8 mouse cellular contexts compared by ENCODE assay signal in genomic region chr7:105737648-105738047, GRCm38 (mm10). TPM values are rescaled to one million over a fixed set of nuclear protein-coding genes. Genes with fewer than 3 reads are reported as not detected.
DNase-seq lines count a peak whose midpoint lies in the region; ATAC-seq and TF ChIP-seq lines count a peak whose summit lies in the region.

No protein-coding gene starts in this region.

- H3K4me2 ChIP-seq in kidney, embryonic 16.5 days (replicated peaks; ENCODE audit: low read depth, low read length), result peak overlapping the region; percentile 79
- peak overlapping the region; percentile 86 for H3K4me2 ChIP-seq in embryonic facial prominence, embryonic 11.5 days (ENCODE audit: low read depth, low read length)
- peak overlapping the region; percentile 95 for H3K4me2 ChIP-seq in hindbrain, embryonic 16.5 days (ENCODE audit: low read length)
- peak overlapping the region; percentile 95 for H3K4me2 ChIP-seq in midbrain, postnatal 0 days (ENCODE audit: low read depth, low read length, poor library complexity, severe bottlenecking)

- H3K27ac ChIP-seq in kidney, embryonic 16.5 days (ENCODE audit: low read length), result peak overlapping the region; percentile 83
- no peak overlapping the region for H3K27ac ChIP-seq in embryonic facial prominence, embryonic 11.5 days (replicated peaks; ENCODE audit: low read depth, low read length)
- no peak overlapping the region for H3K27ac ChIP-seq in hindbrain, embryonic 16.5 days (ENCODE audit: low read depth, low read length)
- no peak overlapping the region for H3K27ac ChIP-seq in midbrain, postnatal 0 days (ENCODE audit: low read depth, low read length)

- TF ChIP-seq CTCF in midbrain, postnatal 0 days (IDR thresholded peaks at IDR 0.05), result no peak

- H3K4me1 ChIP-seq in kidney, embryonic 16.5 days (ENCODE audit: insufficient read depth, low read length), result peaks cover 36% of the 10 kb centered on the region
- H3K4me1 ChIP-seq in embryonic facial prominence, embryonic 11.5 days (ENCODE audit: control insufficient read depth, insufficient read depth, low read length), result no peaks in the 10 kb centered on the region
- peaks cover 17% of the 10 kb centered on the region for H3K4me1 ChIP-seq in hindbrain, embryonic 16.5 days (ENCODE audit: control insufficient read depth, insufficient read depth, low read depth, low read length)
- H3K4me1 ChIP-seq in midbrain, postnatal 0 days (ENCODE audit: insufficient read depth, low read length), result peaks cover 6% of the 10 kb centered on the region; the same call in 1 of the 2 replicates

- peak overlapping the region; percentile 85 for H3K9ac ChIP-seq in kidney, embryonic 16.5 days (replicated peaks; ENCODE audit: low read length)
- peak overlapping the region; percentile 80 for H3K9ac ChIP-seq in embryonic facial prominence, embryonic 11.5 days (replicated peaks; ENCODE audit: low read length)
- peak overlapping the region; percentile 90; the same call in 1 of the 2 replicates for H3K9ac ChIP-seq in hindbrain, embryonic 16.5 days (ENCODE audit: low read depth, low read length)
- H3K9ac ChIP-seq in midbrain, postnatal 0 days (replicated peaks; ENCODE audit: low read length, poor library complexity, severe bottlenecking), result no peak overlapping the region; the same call in 1 of the 2 replicates

- H3K4me3 ChIP-seq in kidney, embryonic 16.5 days (ENCODE audit: low read length), result peak overlapping the region; percentile 72
- H3K4me3 ChIP-seq in embryonic facial prominence, embryonic 11.5 days (ENCODE audit: low read depth, low read length), result peak overlapping the region; percentile 87
- H3K4me3 ChIP-seq in hindbrain, embryonic 16.5 days (ENCODE audit: low read length), result peak overlapping the region; percentile 76
- peak overlapping the region; percentile 84 for H3K4me3 ChIP-seq in midbrain, postnatal 0 days (ENCODE audit: low read depth, low read length)

- DNase-seq in kidney, postnatal 36 days, result no peak
- no peak for DNase-seq in embryonic facial prominence, embryonic 11.5 days (ENCODE audit: low spot score)
- no peak for DNase-seq in midbrain, postnatal 0 days (ENCODE audit: low spot score)
- no peak for DNase-seq in left cerebral cortex, adult 18-20 months (ENCODE audit: low spot score in 2 of 2)
- DNase-seq in spleen, postnatal 36 days (ENCODE audit: low spot score in 2 of 2), result no peak
- no peak for DNase-seq in Muller cell, postnatal 12 days (ENCODE audit: inconsistent ontology term)

- peaks cover 47% of the 10 kb centered on the region for H3K36me3 ChIP-seq in kidney, embryonic 16.5 days (ENCODE audit: insufficient read depth, low read length)
- peaks cover 7% of the 10 kb centered on the region for H3K36me3 ChIP-seq in embryonic facial prominence, embryonic 11.5 days (replicated peaks; ENCODE audit: control insufficient read depth, insufficient read depth, low read depth, low read length)
- H3K36me3 ChIP-seq in hindbrain, embryonic 16.5 days (ENCODE audit: control insufficient read depth, insufficient read depth, low read length), result peaks cover 33% of the 10 kb centered on the region
- H3K36me3 ChIP-seq in midbrain, postnatal 0 days (ENCODE audit: insufficient read depth, low read length), result peaks cover 30% of the 10 kb centered on the region

- no peaks in the 10 kb centered on the region for H3K9me3 ChIP-seq in kidney, embryonic 16.5 days (ENCODE audit: low read length)
- H3K9me3 ChIP-seq in embryonic facial prominence, embryonic 11.5 days (replicated peaks; ENCODE audit: control insufficient read depth, low read length), result no peaks in the 10 kb centered on the region
- H3K9me3 ChIP-seq in hindbrain, embryonic 16.5 days (ENCODE audit: control insufficient read depth, low read length), result no peaks in the 10 kb centered on the region
- no peaks in the 10 kb centered on the region for H3K9me3 ChIP-seq in midbrain, postnatal 0 days (ENCODE audit: low read length)

- H3K27me3 ChIP-seq in kidney, embryonic 16.5 days (ENCODE audit: insufficient read depth, low read length), result no peaks in the 10 kb centered on the region
- H3K27me3 ChIP-seq in embryonic facial prominence, embryonic 11.5 days (ENCODE audit: control insufficient read depth, insufficient read depth, low read length), result no peaks in the 10 kb centered on the region
- no peaks in the 10 kb centered on the region for H3K27me3 ChIP-seq in hindbrain, embryonic 16.5 days (replicated peaks; ENCODE audit: control insufficient read depth, insufficient read depth, low read length)
- H3K27me3 ChIP-seq in midbrain, postnatal 0 days (ENCODE audit: insufficient read depth, low read length), result no peaks in the 10 kb centered on the region

- 23% methylated on average over 3 of the region's 3 CpGs for WGBS in kidney, embryonic 16.5 days
- WGBS in embryonic facial prominence, embryonic 11.5 days, result 32% methylated on average over 3 of the region's 3 CpGs
- 31% methylated on average over 3 of the region's 3 CpGs for WGBS in hindbrain, embryonic 16.5 days
- WGBS in midbrain, postnatal 0 days, result 20% methylated on average over 3 of the region's 3 CpGs

- no peak for ATAC-seq in kidney, embryonic 16.5 days (ENCODE audit: low FRiP score, low TSS enrichment)
- no peak for ATAC-seq in embryonic facial prominence, embryonic 11.5 days (replicated peaks; ENCODE audit: insufficient number of reproducible peaks, low FRiP score, low TSS enrichment, low read depth)
- ATAC-seq in hindbrain, embryonic 16.5 days, result no peak
- ATAC-seq in midbrain, postnatal 0 days (ENCODE audit: low FRiP score), result no peak

RNA-seq across cellular contexts. Expression of gene Rrp8, which starts 0.5 kb away (rescaled TPM):
- 42.9 TPM in 2 replicates for polyA plus RNA-seq in kidney, embryonic 16.5 days (2015; fragmentation: Nextera tagmentation; extraction: Ambion mirVana)
- polyA plus RNA-seq in embryonic facial prominence, embryonic 11.5 days (2014; fragmentation: Nextera tagmentation; extraction: Ambion mirVana), result 46.2 and 51.2 TPM in 2 replicates
- 26.3 and 26.4 TPM in 2 replicates for polyA plus RNA-seq in hindbrain, embryonic 16.5 days (2015; fragmentation: Nextera tagmentation; extraction: Ambion mirVana)
- total RNA-seq in midbrain, postnatal 0 days (2014; rRNA removed), result 19.1 and 29.3 TPM in 2 replicates
- polyA plus RNA-seq in midbrain, postnatal 0 days (2015; fragmentation: Nextera tagmentation; extraction: Ambion mirVana), result 16.1 and 19.4 TPM in 2 replicates
- 10 to 100 TPM in 1 of 2 experiments, 1 to 10 TPM in 1; 9.3 to 12.9 TPM for total RNA-seq in left cerebral cortex, adult 18-20 months (2021)

RNA-seq across cellular contexts. Expression of gene Ilk, which starts 1.3 kb away (rescaled TPM):
- polyA plus RNA-seq in kidney, embryonic 16.5 days (2015; fragmentation: Nextera tagmentation; extraction: Ambion mirVana), result 377 and 439 TPM in 2 replicates
- 239 TPM in 2 replicates for polyA plus RNA-seq in embryonic facial prominence, embryonic 11.5 days (2014; fragmentation: Nextera tagmentation; extraction: Ambion mirVana)
- polyA plus RNA-seq in hindbrain, embryonic 16.5 days (2015; fragmentation: Nextera tagmentation; extraction: Ambion mirVana), result 172 and 211 TPM in 2 replicates
- 122 and 130 TPM in 2 replicates for total RNA-seq in midbrain, postnatal 0 days (2014; rRNA removed)
- polyA plus RNA-seq in midbrain, postnatal 0 days (2015; fragmentation: Nextera tagmentation; extraction: Ambion mirVana), result 139 and 154 TPM in 2 replicates
- total RNA-seq in left cerebral cortex, adult 18-20 months (2021), result 10 to 100 TPM; 68.9 to 74.6 TPM

RNA-seq across cellular contexts. Expression of gene Taf10, which starts 6.5 kb away (rescaled TPM):
- 107 and 121 TPM in 2 replicates for polyA plus RNA-seq in kidney, embryonic 16.5 days (2015; fragmentation: Nextera tagmentation; extraction: Ambion mirVana)
- polyA plus RNA-seq in embryonic facial prominence, embryonic 11.5 days (2014; fragmentation: Nextera tagmentation; extraction: Ambion mirVana), result 168 and 181 TPM in 2 replicates
- polyA plus RNA-seq in hindbrain, embryonic 16.5 days (2015; fragmentation: Nextera tagmentation; extraction: Ambion mirVana), result 87.5 and 91.0 TPM in 2 replicates
- total RNA-seq in midbrain, postnatal 0 days (2014; rRNA removed), result 65.7 and 87.1 TPM in 2 replicates
- 91.2 and 102 TPM in 2 replicates for polyA plus RNA-seq in midbrain, postnatal 0 days (2015; fragmentation: Nextera tagmentation; extraction: Ambion mirVana)
- total RNA-seq in left cerebral cortex, adult 18-20 months (2021), result 100 to 1,000 TPM; 107 to 110 TPM

RNA-seq across cellular contexts. Expression of gene Tpp1, which starts 14.4 kb away (rescaled TPM):
- 120 and 123 TPM in 2 replicates for polyA plus RNA-seq in kidney, embryonic 16.5 days (2015; fragmentation: Nextera tagmentation; extraction: Ambion mirVana)
- polyA plus RNA-seq in embryonic facial prominence, embryonic 11.5 days (2014; fragmentation: Nextera tagmentation; extraction: Ambion mirVana), result 38.1 and 42.6 TPM in 2 replicates
- polyA plus RNA-seq in hindbrain, embryonic 16.5 days (2015; fragmentation: Nextera tagmentation; extraction: Ambion mirVana), result 56.1 and 58.1 TPM in 2 replicates
- total RNA-seq in midbrain, postnatal 0 days (2014; rRNA removed), result 38.3 and 66.8 TPM in 2 replicates
- polyA plus RNA-seq in midbrain, postnatal 0 days (2015; fragmentation: Nextera tagmentation; extraction: Ambion mirVana), result 41.3 and 42.2 TPM in 2 replicates
- 10 to 100 TPM; 57.5 to 62.7 TPM for total RNA-seq in left cerebral cortex, adult 18-20 months (2021)

RNA-seq across cellular contexts. Expression of gene Dchs1, which starts 49.8 kb away (rescaled TPM):
- polyA plus RNA-seq in kidney, embryonic 16.5 days (2015; fragmentation: Nextera tagmentation; extraction: Ambion mirVana), result 10.4 and 10.5 TPM in 2 replicates
- polyA plus RNA-seq in embryonic facial prominence, embryonic 11.5 days (2014; fragmentation: Nextera tagmentation; extraction: Ambion mirVana), result 18.5 and 19.3 TPM in 2 replicates
- polyA plus RNA-seq in hindbrain, embryonic 16.5 days (2015; fragmentation: Nextera tagmentation; extraction: Ambion mirVana), result 9.8 and 12.3 TPM in 2 replicates
- 101 and 105 TPM in 2 replicates for total RNA-seq in midbrain, postnatal 0 days (2014; rRNA removed)
- polyA plus RNA-seq in midbrain, postnatal 0 days (2015; fragmentation: Nextera tagmentation; extraction: Ambion mirVana), result 7.0 and 7.5 TPM in 2 replicates
- 1 to 10 TPM; 6.7 to 7.8 TPM for total RNA-seq in left cerebral cortex, adult 18-20 months (2021)
